In genomic region chr11:52942967-52943366, GRCm38 (mm10) we compare ENCODE assay signal across 21 mouse cellular contexts.
DNase-seq lines count a peak whose midpoint lies in the region; ATAC-seq and TF ChIP-seq lines count a peak whose summit lies in the region.
"Had no signal": no experiment of that assay in that cellular context is flagged by ENCODE, and none has a peak within 500 bp of the region (broad histone marks: within the 10 kb centered on the region; RNA-seq: fewer than 3 reads in every experiment).

No protein-coding gene starts in this region.

- no peak overlapping the region for H3K4me2 ChIP-seq in forebrain, embryonic 14.5 days (ENCODE audit: low read length)
- H3K4me2 ChIP-seq in forebrain, postnatal 0 days (ENCODE audit: low read depth), result no peak overlapping the region
- no peak overlapping the region for H3K4me2 ChIP-seq in forebrain, embryonic 15.5 days (replicated peaks)
- H3K4me2 ChIP-seq: embryonic facial prominence, embryonic 12.5 days; forebrain, embryonic 13.5 days had no signal

- 77% methylated on average over 6 of the region's 6 CpGs for WGBS in forebrain, embryonic 14.5 days
- WGBS in forebrain, embryonic 10.5 days, result 87% methylated on average over 6 of the region's 6 CpGs
- 64% methylated on average over 6 of the region's 6 CpGs for WGBS in forebrain, postnatal 0 days
- 78% methylated on average over 6 of the region's 6 CpGs for WGBS in forebrain, embryonic 15.5 days

- ATAC-seq in forebrain, embryonic 14.5 days, result no peak; the same call in 1 of the 2 replicates
- peak; percentile 53 for ATAC-seq in forebrain, postnatal 0 days
- ATAC-seq in forebrain, embryonic 15.5 days (replicated peaks), result no peak; the same call in 1 of the 2 replicates
- ATAC-seq: activated CD4-positive, CD25-positive, alpha-beta regulatory T cell, adult 4 months; CD4-positive, CD25-positive, alpha-beta regulatory T cell, adult 4 months; forebrain, embryonic 13.5 days; Patski had no signal

- H3K27me3 ChIP-seq in forebrain, embryonic 14.5 days (replicated peaks; ENCODE audit: control insufficient read depth, insufficient read depth, low read length), result no peaks in the 10 kb centered on the region
- no peaks in the 10 kb centered on the region for H3K27me3 ChIP-seq in forebrain, embryonic 10.5 days (ENCODE audit: poor library complexity, severe bottlenecking)
- H3K27me3 ChIP-seq in forebrain, postnatal 0 days (ENCODE audit: insufficient read depth, low read length), result no peaks in the 10 kb centered on the region
- no peaks in the 10 kb centered on the region for H3K27me3 ChIP-seq in forebrain, embryonic 15.5 days
- H3K27me3 ChIP-seq: embryonic facial prominence, embryonic 12.5 days; forebrain, embryonic 13.5 days had no signal

- peak overlapping the region; percentile 39; the same call in 1 of the 2 replicates for H3K27ac ChIP-seq in forebrain, embryonic 14.5 days (ENCODE audit: low read depth, low read length)
- H3K27ac ChIP-seq in forebrain, embryonic 10.5 days, result no peak overlapping the region
- no peak overlapping the region for H3K27ac ChIP-seq in forebrain, postnatal 0 days (ENCODE audit: low read depth, low read length)
- H3K27ac ChIP-seq in forebrain, embryonic 15.5 days (replicated peaks), result no peak overlapping the region
- H3K27ac ChIP-seq: embryonic facial prominence, embryonic 10.5 days; embryonic facial prominence, embryonic 12.5 days; forebrain, embryonic 13.5 days had no signal

- no peaks in the 10 kb centered on the region for H3K9me3 ChIP-seq in forebrain, embryonic 14.5 days (replicated peaks; ENCODE audit: control insufficient read depth, low read length)
- H3K9me3 ChIP-seq in forebrain, embryonic 10.5 days, result no peaks in the 10 kb centered on the region
- no peaks in the 10 kb centered on the region for H3K9me3 ChIP-seq in forebrain, postnatal 0 days (ENCODE audit: low read length)
- no peaks in the 10 kb centered on the region for H3K9me3 ChIP-seq in forebrain, embryonic 15.5 days
- H3K9me3 ChIP-seq: embryonic facial prominence, embryonic 10.5 days; embryonic facial prominence, embryonic 12.5 days; forebrain, embryonic 13.5 days; G1E had no signal

- TF ChIP-seq CTCF in forebrain, postnatal 0 days (IDR thresholded peaks at IDR 0.05; ENCODE audit: low read depth), result no peak

- H3K9ac ChIP-seq in forebrain, embryonic 14.5 days (ENCODE audit: low read length), result no peak overlapping the region
- H3K9ac ChIP-seq in forebrain, postnatal 0 days, result no peak overlapping the region
- H3K9ac ChIP-seq in forebrain, embryonic 15.5 days (replicated peaks), result no peak overlapping the region
- H3K9ac ChIP-seq: embryonic facial prominence, embryonic 12.5 days; forebrain, embryonic 13.5 days had no signal

- H3K36me3 ChIP-seq in forebrain, embryonic 14.5 days (ENCODE audit: control insufficient read depth, insufficient read depth, low read length), result no peaks in the 10 kb centered on the region
- H3K36me3 ChIP-seq in forebrain, embryonic 10.5 days (replicated peaks), result no peaks in the 10 kb centered on the region
- H3K36me3 ChIP-seq in forebrain, postnatal 0 days (ENCODE audit: insufficient read depth), result no peaks in the 10 kb centered on the region
- no peaks in the 10 kb centered on the region for H3K36me3 ChIP-seq in forebrain, embryonic 15.5 days
- H3K36me3 ChIP-seq: embryonic facial prominence, embryonic 10.5 days; embryonic facial prominence, embryonic 12.5 days; G1E had no signal

- peak; percentile 48 for DNase-seq in forebrain, embryonic 14.5 days (ENCODE audit: low spot score)
- no peak for DNase-seq in forebrain, embryonic 10.5 days (ENCODE audit: extremely low spot score, low spot score)
- DNase-seq in forebrain, postnatal 0 days, result peak; percentile 45
- DNase-seq in liver, result no peak
- DNase-seq: adrenal gland, adult 8-10 months; adrenal gland, postnatal 14 days; adrenal gland, postnatal 36 days; B cell, adult 2 months; cerebellum, adult 11-12 months; cerebellum, adult 2 months; cerebellum, adult 9-10 months; cerebellum, postnatal 10 days; cerebellum, postnatal 25 days had no signal

- no peak overlapping the region for H3K4me3 ChIP-seq in forebrain, embryonic 14.5 days (ENCODE audit: low read depth, low read length)
- no peak overlapping the region for H3K4me3 ChIP-seq in forebrain, embryonic 10.5 days
- no peak overlapping the region for H3K4me3 ChIP-seq in forebrain, postnatal 0 days (ENCODE audit: low read depth, low read length)
- no peak overlapping the region for H3K4me3 ChIP-seq in forebrain, embryonic 15.5 days
- H3K4me3 ChIP-seq: embryonic facial prominence, embryonic 10.5 days; embryonic facial prominence, embryonic 12.5 days; forebrain, embryonic 13.5 days had no signal

- no peaks in the 10 kb centered on the region for H3K4me1 ChIP-seq in forebrain, embryonic 14.5 days (ENCODE audit: control insufficient read depth, insufficient read depth, low read length)
- H3K4me1 ChIP-seq in forebrain, embryonic 10.5 days, result peaks cover 16% of the 10 kb centered on the region
- no peaks in the 10 kb centered on the region for H3K4me1 ChIP-seq in forebrain, postnatal 0 days (ENCODE audit: insufficient read depth)
- H3K4me1 ChIP-seq in forebrain, embryonic 15.5 days, result peaks cover 4% of the 10 kb centered on the region; the same call in 1 of the 2 replicates
- H3K4me1 ChIP-seq: embryonic facial prominence, embryonic 12.5 days had no signal

Comparison
In these comparisons a context has a peak if more than half of its experiments do, and no peak if none do; other contexts are left out.
1. DNase-seq: peak in forebrain, embryonic 14.5 days (single experiment) and forebrain, postnatal 0 days (single experiment); none in forebrain, embryonic 10.5 days (single experiment) and liver (single experiment).